8 mouse cellular contexts compared by ENCODE assay signal in genomic region chr11:77893283-77893682, GRCm38 (mm10). TPM values are rescaled to one million over a fixed set of nuclear protein-coding genes. Genes with fewer than 3 reads are reported as not detected.
DNase-seq lines count a peak whose midpoint lies in the region; ATAC-seq and TF ChIP-seq lines count a peak whose summit lies in the region.

No protein-coding gene starts in this region.

- peak overlapping the region; percentile 77 for H3K4me3 ChIP-seq in kidney, adult 2 months (ENCODE audit: insufficient read depth, low read depth, low read length)
- peak overlapping the region; percentile 38 for H3K4me3 ChIP-seq in forebrain, embryonic 10.5 days
- H3K4me3 ChIP-seq in limb, embryonic 10.5 days = no peak overlapping the region
- H3K4me3 ChIP-seq in neural tube, embryonic 13.5 days = no peak overlapping the region

- ATAC-seq in neural tube, embryonic 13.5 days (ENCODE audit: low read depth) = 0 out of 2 replicates have a peak, but pooled peaks have one; percentile 27

- H3K4me1 ChIP-seq in kidney, adult 2 months (ENCODE audit: control insufficient read depth, insufficient read depth, low read length) = peaks cover 28% of the 10 kb centered on the region
- H3K4me1 ChIP-seq in forebrain, embryonic 10.5 days = peaks cover 75% of the 10 kb centered on the region
- H3K4me1 ChIP-seq in limb, embryonic 10.5 days = peaks cover 31% of the 10 kb centered on the region
- H3K4me1 ChIP-seq in neural tube, embryonic 13.5 days (replicated peaks) = peaks cover 84% of the 10 kb centered on the region

- no peaks in the 10 kb centered on the region for H3K9me3 ChIP-seq in forebrain, embryonic 10.5 days
- no peaks in the 10 kb centered on the region for H3K9me3 ChIP-seq in limb, embryonic 10.5 days (replicated peaks)
- H3K9me3 ChIP-seq in neural tube, embryonic 13.5 days = no peaks in the 10 kb centered on the region

- peak overlapping the region; percentile 31 for H3K4me2 ChIP-seq in neural tube, embryonic 13.5 days

- no peaks in the 10 kb centered on the region for H3K27me3 ChIP-seq in kidney, adult 2 months (replicated peaks; ENCODE audit: control insufficient read depth, insufficient read depth, low read length)
- peaks cover 81% of the 10 kb centered on the region for H3K27me3 ChIP-seq in forebrain, embryonic 10.5 days (ENCODE audit: poor library complexity, severe bottlenecking)
- peaks cover 72% of the 10 kb centered on the region for H3K27me3 ChIP-seq in limb, embryonic 10.5 days (ENCODE audit: low read depth, poor library complexity, severe bottlenecking)
- H3K27me3 ChIP-seq in neural tube, embryonic 13.5 days = peaks cover 49% of the 10 kb centered on the region

- TF ChIP-seq POLR2A in kidney, adult 2 months (IDR thresholded peaks at IDR 0.05; ENCODE audit: low read depth, low read length) = no peak

- H3K9ac ChIP-seq in neural tube, embryonic 13.5 days = peak overlapping the region; percentile 58

- H3K36me3 ChIP-seq in kidney, adult 2 months (ENCODE audit: control insufficient read depth, insufficient read depth, low read length) = no peaks in the 10 kb centered on the region
- H3K36me3 ChIP-seq in forebrain, embryonic 10.5 days (replicated peaks) = no peaks in the 10 kb centered on the region
- H3K36me3 ChIP-seq in limb, embryonic 10.5 days = no peaks in the 10 kb centered on the region
- no peaks in the 10 kb centered on the region for H3K36me3 ChIP-seq in neural tube, embryonic 13.5 days

- TF ChIP-seq CTCF in kidney, adult 2 months (conservative IDR thresholded peaks at IDR 0.05; ENCODE audit: insufficient read depth, insufficient read length, low read depth, low read length) = no peak

- H3K27ac ChIP-seq in kidney, adult 2 months (ENCODE audit: insufficient read depth, low read depth, low read length) = peak overlapping the region; percentile 95
- H3K27ac ChIP-seq in forebrain, embryonic 10.5 days = peak overlapping the region; percentile 93
- H3K27ac ChIP-seq in limb, embryonic 10.5 days = peak overlapping the region; percentile 6; the same call in 1 of the 2 replicates
- peak overlapping the region; percentile 92 for H3K27ac ChIP-seq in neural tube, embryonic 13.5 days (replicated peaks)

- DNase-seq in kidney, adult 2 months = no peak
- DNase-seq in kidney, postnatal 10 days = no peak
- DNase-seq in forebrain, embryonic 10.5 days (ENCODE audit: extremely low spot score, low spot score) = no peak
- no peak for DNase-seq in limb, embryonic 10.5 days (ENCODE audit: low spot score)
- DNase-seq in right cerebral cortex, adult 18-20 months = no peak
- no peak for DNase-seq in frontal cortex, postnatal 36 days (ENCODE audit: low spot score in 2 of 2)
- DNase-seq in urinary bladder, postnatal 10 days (ENCODE audit: low spot score) = no peak

- WGBS in kidney, adult 2 months = 55% methylated on average over 6 of the region's 6 CpGs
- WGBS in forebrain, embryonic 10.5 days = 17% methylated on average over 6 of the region's 6 CpGs
- 35% methylated on average over 6 of the region's 6 CpGs for WGBS in limb, embryonic 10.5 days
- 28% methylated on average over 6 of the region's 6 CpGs for WGBS in neural tube, embryonic 13.5 days

RNA-seq across cellular contexts. Expression of gene Pipox, which starts 0.6 kb away (rescaled TPM):
- polyA plus RNA-seq in kidney, adult 2 months (2012; rRNA removed) = 239 and 257 TPM in 2 replicates
- polyA plus RNA-seq in forebrain, embryonic 10.5 days (2016; fragmentation: Nextera tagmentation; extraction: Ambion mirVana) = 10.0 and 10.1 TPM in 2 replicates
- 0.34 and 0.48 TPM in 2 replicates for polyA plus RNA-seq in limb, embryonic 10.5 days (2016; fragmentation: Nextera tagmentation; extraction: Ambion mirVana)
- polyA plus RNA-seq in neural tube, embryonic 13.5 days (2015; fragmentation: Nextera tagmentation; extraction: Ambion mirVana) = 4.1 and 6.1 TPM in 2 replicates

RNA-seq across cellular contexts. Expression of gene Sez6, which starts 37.3 kb away (rescaled TPM):
- polyA plus RNA-seq in kidney, adult 2 months (2012; rRNA removed) = 0.12 and 0.27 TPM in 2 replicates
- 2.8 and 4.3 TPM in 2 replicates for polyA plus RNA-seq in forebrain, embryonic 10.5 days (2016; fragmentation: Nextera tagmentation; extraction: Ambion mirVana)
- 0.11 and 0.14 TPM in 2 replicates for polyA plus RNA-seq in limb, embryonic 10.5 days (2016; fragmentation: Nextera tagmentation; extraction: Ambion mirVana)
- 95.2 and 104 TPM in 2 replicates for polyA plus RNA-seq in neural tube, embryonic 13.5 days (2015; fragmentation: Nextera tagmentation; extraction: Ambion mirVana)

Comparison
In these comparisons a context has a peak if more than half of its experiments do, and no peak if none do; other contexts are left out.
1. H3K27ac ChIP-seq: peak in every context shown above with its lines; median percentile 95 in kidney, adult 2 months; 93 in forebrain, embryonic 10.5 days; 92 in neural tube, embryonic 13.5 days; 6 in limb, embryonic 10.5 days.
2. H3K4me3 ChIP-seq: peak in kidney, adult 2 months (single experiment) and forebrain, embryonic 10.5 days (single experiment); none in limb, embryonic 10.5 days (single experiment) and neural tube, embryonic 13.5 days (single experiment).
3. RNA of gene Pipox, which starts 0.6 kb away (polyA plus RNA-seq): 239 to 257 TPM in kidney, adult 2 months; 10.0 to 10.1 TPM in forebrain, embryonic 10.5 days, 4.1 to 6.1 TPM in neural tube, embryonic 13.5 days and 0.34 to 0.48 TPM in limb, embryonic 10.5 days; every median in the first group is over 10 times any median in the second.
4. RNA of gene Sez6, which starts 37.3 kb away (polyA plus RNA-seq): 95.2 to 104 TPM in neural tube, embryonic 13.5 days; 2.8 to 4.3 TPM in forebrain, embryonic 10.5 days, 0.12 to 0.27 TPM in kidney, adult 2 months and 0.11 to 0.14 TPM in limb, embryonic 10.5 days; every median in the first group is over 10 times any median in the second.